23 mouse cellular contexts compared by ENCODE assay signal in genomic region chr2:38182283-38182682, GRCm38 (mm10).
DNase-seq lines count a peak whose midpoint lies in the region; ATAC-seq and TF ChIP-seq lines count a peak whose summit lies in the region.
"Had no signal": no experiment of that assay in that cellular context is flagged by ENCODE, and none has a peak within 500 bp of the region (broad histone marks: within the 10 kb centered on the region; RNA-seq: fewer than 3 reads in every experiment).

No protein-coding gene starts in this region.

- no peak overlapping the region for H3K27ac ChIP-seq in midbrain, embryonic 11.5 days (ENCODE audit: low read depth, low read length)
- no peak overlapping the region for H3K27ac ChIP-seq in midbrain, postnatal 0 days (ENCODE audit: low read depth, low read length)
- H3K27ac ChIP-seq in ES-Bruce4 (ENCODE audit: insufficient read depth, low read length): no peak overlapping the region
- no peak overlapping the region for H3K27ac ChIP-seq in lung, postnatal 0 days (ENCODE audit: low read length)
- H3K27ac ChIP-seq: embryonic facial prominence, embryonic 12.5 days; embryonic facial prominence, embryonic 15.5 days; gastrocnemius, adult 2 months; hindbrain, embryonic 15.5 days; intestine, embryonic 15.5 days had no signal

- H3K27me3 ChIP-seq in midbrain, embryonic 11.5 days (ENCODE audit: control insufficient read depth, insufficient read depth, low read length): no peaks in the 10 kb centered on the region
- H3K27me3 ChIP-seq in midbrain, postnatal 0 days (ENCODE audit: insufficient read depth, low read length): no peaks in the 10 kb centered on the region
- no peaks in the 10 kb centered on the region for H3K27me3 ChIP-seq in ES-Bruce4 (ENCODE audit: control insufficient read depth, insufficient read depth, low read length, poor library complexity, severe bottlenecking)
- H3K27me3 ChIP-seq in lung, postnatal 0 days (replicated peaks; ENCODE audit: insufficient read depth, low read length): no peaks in the 10 kb centered on the region
- H3K27me3 ChIP-seq: embryonic facial prominence, embryonic 12.5 days; embryonic facial prominence, embryonic 15.5 days; hindbrain, embryonic 15.5 days; intestine, embryonic 15.5 days; Patski had no signal

- no peak for TF ChIP-seq POLR2A in ES-Bruce4 (IDR thresholded peaks at IDR 0.05; ENCODE audit: insufficient read depth, low read length)

- 14% methylated on average over 1 of the region's 1 CpGs for WGBS in midbrain, embryonic 11.5 days
- 24% methylated on average over 1 of the region's 1 CpGs for WGBS in midbrain, postnatal 0 days
- 85% methylated on average over 1 of the region's 1 CpGs for WGBS in lung, postnatal 0 days

- DNase-seq in embryo, embryonic 10 days (ENCODE audit: low spot score): peak; percentile 17
- no peak for DNase-seq in embryo, embryonic 10.5 days (ENCODE audit: low spot score)
- DNase-seq in midbrain, embryonic 11.5 days (ENCODE audit: low spot score, missing footprints): peak; percentile 73
- no peak for DNase-seq in midbrain, postnatal 0 days (ENCODE audit: low spot score)
- DNase-seq in lung, postnatal 0 days (ENCODE audit: low spot score): no peak
- DNase-seq: adrenal gland, adult 2 months; adrenal gland, postnatal 14 days; cerebellum, adult 11-12 months; cerebellum, adult 8-10 months; cerebellum, postnatal 10 days; cerebellum, postnatal 36 days; forebrain, postnatal 0 days; gastrocnemius, adult 2 months; gastrocnemius, postnatal 14 days; heart, adult 11 months had no signal

- H3K4me3 ChIP-seq in midbrain, embryonic 11.5 days (ENCODE audit: low read depth, low read length): no peak overlapping the region
- H3K4me3 ChIP-seq in midbrain, postnatal 0 days (ENCODE audit: low read depth, low read length): no peak overlapping the region
- no peak overlapping the region for H3K4me3 ChIP-seq in ES-Bruce4 (ENCODE audit: low read depth, low read length)
- no peak overlapping the region for H3K4me3 ChIP-seq in lung, postnatal 0 days (ENCODE audit: low read depth, low read length)
- H3K4me3 ChIP-seq: embryonic facial prominence, embryonic 12.5 days; embryonic facial prominence, embryonic 15.5 days; gastrocnemius, adult 2 months; hindbrain, embryonic 15.5 days; intestine, embryonic 15.5 days had no signal

- no peaks in the 10 kb centered on the region for H3K36me3 ChIP-seq in midbrain, embryonic 11.5 days (ENCODE audit: control insufficient read depth, insufficient read depth, low read length)
- H3K36me3 ChIP-seq in midbrain, postnatal 0 days (ENCODE audit: insufficient read depth, low read length): no peaks in the 10 kb centered on the region
- no peaks in the 10 kb centered on the region for H3K36me3 ChIP-seq in ES-Bruce4 (ENCODE audit: control insufficient read depth, insufficient read depth, low read length, poor library complexity, severe bottlenecking)
- H3K36me3 ChIP-seq in lung, postnatal 0 days (ENCODE audit: insufficient read depth, low read length): no peaks in the 10 kb centered on the region
- H3K36me3 ChIP-seq: embryonic facial prominence, embryonic 12.5 days; embryonic facial prominence, embryonic 15.5 days; hindbrain, embryonic 15.5 days; intestine, embryonic 15.5 days had no signal

- ATAC-seq in midbrain, embryonic 11.5 days (ENCODE audit: low FRiP score): 0 out of 2 replicates have a peak, but pooled peaks have one; percentile 58
- no peak for ATAC-seq in midbrain, postnatal 0 days (ENCODE audit: low FRiP score)
- no peak for ATAC-seq in lung, postnatal 0 days
- ATAC-seq: forebrain, embryonic 14.5 days; forebrain, postnatal 0 days; intestine, embryonic 15.5 days; Patski had no signal

- H3K4me2 ChIP-seq in midbrain, embryonic 11.5 days: no peak overlapping the region
- no peak overlapping the region for H3K4me2 ChIP-seq in midbrain, postnatal 0 days (ENCODE audit: low read depth, low read length, poor library complexity, severe bottlenecking)
- H3K4me2 ChIP-seq in lung, postnatal 0 days (replicated peaks; ENCODE audit: low read depth, low read length): no peak overlapping the region
- H3K4me2 ChIP-seq: embryonic facial prominence, embryonic 12.5 days; embryonic facial prominence, embryonic 15.5 days; heart, embryonic 11.5 days; hindbrain, embryonic 15.5 days; intestine, embryonic 15.5 days had no signal

- H3K4me1 ChIP-seq in midbrain, embryonic 11.5 days (ENCODE audit: control insufficient read depth, insufficient read depth, low read length): peaks cover 3% of the 10 kb centered on the region; the same call in 1 of the 2 replicates
- H3K4me1 ChIP-seq in midbrain, postnatal 0 days (ENCODE audit: insufficient read depth, low read length): no peaks in the 10 kb centered on the region
- H3K4me1 ChIP-seq in ES-Bruce4 (ENCODE audit: control insufficient read depth, insufficient read depth, low read length): no peaks in the 10 kb centered on the region
- no peaks in the 10 kb centered on the region for H3K4me1 ChIP-seq in lung, postnatal 0 days (ENCODE audit: insufficient read depth, low read depth, low read length)
- H3K4me1 ChIP-seq: embryonic facial prominence, embryonic 12.5 days; embryonic facial prominence, embryonic 15.5 days; hindbrain, embryonic 15.5 days; intestine, embryonic 15.5 days had no signal

- no peaks in the 10 kb centered on the region for H3K9me3 ChIP-seq in midbrain, embryonic 11.5 days (ENCODE audit: control insufficient read depth, low read length)
- H3K9me3 ChIP-seq in midbrain, postnatal 0 days (ENCODE audit: low read length): no peaks in the 10 kb centered on the region
- H3K9me3 ChIP-seq in ES-Bruce4 (replicated peaks; ENCODE audit: control insufficient read depth, insufficient read depth, low read length, poor library complexity, severe bottlenecking): no peaks in the 10 kb centered on the region
- no peaks in the 10 kb centered on the region for H3K9me3 ChIP-seq in lung, postnatal 0 days (ENCODE audit: low read length)
- H3K9me3 ChIP-seq: embryonic facial prominence, embryonic 12.5 days; embryonic facial prominence, embryonic 15.5 days; hindbrain, embryonic 15.5 days; intestine, embryonic 15.5 days had no signal

- TF ChIP-seq EP300 in ES-Bruce4 (IDR thresholded peaks at IDR 0.05; ENCODE audit: insufficient read depth, low read depth, low read length): 0 out of 2 replicates have a peak, but pooled peaks have one; percentile 16
- no peak for TF ChIP-seq EP300 in lung, postnatal 0 days (IDR thresholded peaks at IDR 0.05)

- no peak for TF ChIP-seq CTCF in midbrain, postnatal 0 days (IDR thresholded peaks at IDR 0.05)
- TF ChIP-seq CTCF in ES-Bruce4 (IDR thresholded peaks at IDR 0.05; ENCODE audit: low read depth, low read length): no peak
- no peak for TF ChIP-seq CTCF in lung, postnatal 0 days (IDR thresholded peaks at IDR 0.05)

- no peak overlapping the region for H3K9ac ChIP-seq in midbrain, embryonic 11.5 days (ENCODE audit: low read length)
- no peak overlapping the region for H3K9ac ChIP-seq in midbrain, postnatal 0 days (replicated peaks; ENCODE audit: low read length, poor library complexity, severe bottlenecking)
- H3K9ac ChIP-seq in ES-Bruce4 (ENCODE audit: low read depth, poor library complexity, severe bottlenecking): no peak overlapping the region
- no peak overlapping the region for H3K9ac ChIP-seq in lung, postnatal 0 days (replicated peaks; ENCODE audit: low read depth)
- H3K9ac ChIP-seq: embryonic facial prominence, embryonic 12.5 days; embryonic facial prominence, embryonic 15.5 days; forebrain, postnatal 0 days; hindbrain, embryonic 15.5 days; intestine, embryonic 15.5 days had no signal

Comparison
In these comparisons a context has a peak if more than half of its experiments do, and no peak if none do; other contexts are left out.
1. DNase-seq: peak in embryo, embryonic 10 days (single experiment) and midbrain, embryonic 11.5 days (single experiment); none in embryo, embryonic 10.5 days (single experiment), midbrain, postnatal 0 days (single experiment) and lung, postnatal 0 days (single experiment).